Mouse (Mus musculus) G1E (cell line): Measurements from ENCODE around the gene Sorcs3.

Experiments
- CTCF ChIP-seq: IDR thresholded peaks from 2 replicates; pipeline ENCODE4 v1.5.1; 2012; ENCODE audit warnings: low read depth, low read length, inconsistent platforms, mixed read lengths
- GATA1 ChIP-seq: IDR thresholded peaks from 2 replicates; pipeline ENCODE4 v1.6.1; 2012; ENCODE audit warnings: borderline replicate concordance, low read length, inconsistent platforms, mixed read lengths

DNA sequence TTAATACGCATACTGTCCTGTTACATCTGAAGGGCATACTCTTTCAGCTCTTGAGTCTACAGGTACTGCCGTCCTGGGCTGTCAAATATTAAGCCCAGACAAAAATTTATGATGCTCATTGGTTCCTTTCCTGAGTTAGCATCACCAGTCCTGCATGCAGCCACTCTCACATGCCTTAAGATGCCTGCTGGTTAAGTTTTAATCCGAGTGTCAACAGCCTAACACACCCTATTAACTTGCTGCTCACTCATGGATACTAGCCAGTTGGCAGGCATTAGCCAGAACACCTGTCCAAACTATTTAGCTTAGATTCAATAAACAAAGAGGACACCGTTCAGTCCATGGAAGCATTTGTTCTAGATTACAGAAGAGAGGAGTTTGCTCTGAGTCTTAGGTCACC, 202.4 kb downstream of the Sorcs3 start:
- no peak for TF ChIP-seq CTCF
- TF ChIP-seq GATA1, result no peak
